11 mouse cellular contexts compared by ENCODE assay signal in the genomic region with DNA sequence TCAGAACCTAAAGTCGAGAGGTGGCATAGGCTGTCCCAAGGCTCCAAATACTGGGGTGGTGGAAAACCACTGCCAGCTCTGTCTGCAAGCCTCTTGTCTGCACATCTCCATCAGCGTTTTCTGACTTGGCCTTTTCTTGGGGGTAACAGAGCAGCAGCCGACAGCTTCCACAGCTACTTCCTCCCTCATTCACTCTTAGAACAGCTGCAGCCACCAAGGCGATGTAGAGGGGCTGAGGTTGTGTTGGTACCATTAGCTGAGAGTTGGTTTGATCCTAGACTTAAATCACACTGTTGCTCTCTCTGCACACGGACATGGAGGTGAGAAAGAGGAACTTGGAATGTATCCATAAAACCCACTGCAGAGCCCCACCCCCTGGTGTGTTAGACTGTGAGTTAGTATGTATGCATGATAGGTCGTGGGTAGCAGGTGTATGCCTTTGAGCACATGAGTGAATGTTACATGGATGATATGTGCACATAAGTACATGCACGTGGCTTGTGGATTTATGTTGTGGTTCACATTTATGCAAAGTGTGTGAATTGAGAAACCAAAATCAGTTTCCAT. TPM values are rescaled to one million over a fixed set of nuclear protein-coding genes. Genes with fewer than 3 reads are reported as not detected.
DNase-seq lines count a peak whose midpoint lies in the region; ATAC-seq and TF ChIP-seq lines count a peak whose summit lies in the region.
"Had no signal": no experiment of that assay in that cellular context is flagged by ENCODE, and none has a peak within 500 bp of the region (broad histone marks: within the 10 kb centered on the region; RNA-seq: fewer than 3 reads in every experiment).

No protein-coding gene starts in this region.

- WGBS in liver, embryonic 15.5 days (ENCODE audit: insufficient replicate concordance): 42% methylated on average over 7 of the region's 7 CpGs
- 62% methylated on average over 7 of the region's 7 CpGs for WGBS in liver, embryonic 11.5 days

- peaks cover 14% of the 10 kb centered on the region for H3K4me1 ChIP-seq in liver, embryonic 15.5 days (replicated peaks)
- 0 out of 2 replicates have a peak, but pooled peaks cover 4% of the 10 kb centered on the region for H3K4me1 ChIP-seq in liver, embryonic 11.5 days (replicated peaks; ENCODE audit: control insufficient read depth, insufficient read depth, low read length)
- peaks cover 14% of the 10 kb centered on the region for H3K4me1 ChIP-seq in G1E (ENCODE audit: insufficient read depth, low read depth, low read length)
- H3K4me1 ChIP-seq: embryonic facial prominence, embryonic 15.5 days; forebrain, embryonic 12.5 days; hindbrain, embryonic 15.5 days had no signal

- DNase-seq in liver, embryonic 11.5 days (ENCODE audit: low spot score): no peak
- peak; percentile 43 to 50 for DNase-seq in B cell, adult 2 months
- peak; percentile 33 for DNase-seq in G1E (ENCODE audit: low spot score)
- DNase-seq in kidney, adult 8-10 months: no peak
- DNase-seq in cerebellum, postnatal 36 days: no peak

- no peak for ATAC-seq in liver, embryonic 15.5 days (ENCODE audit: insufficient read depth)
- ATAC-seq in liver, embryonic 11.5 days (replicated peaks; ENCODE audit: low FRiP score): no peak
- no peak for ATAC-seq in G1E (ENCODE audit: extremely low read depth, insufficient number of reproducible peaks, low FRiP score, poor library complexity, severe bottlenecking)
- 0 out of 2 replicates have a peak, but pooled peaks have one; percentile 26 for ATAC-seq in megakaryocyte-erythroid progenitor cell, adult 5-6 weeks (replicated peaks; ENCODE audit: low FRiP score, low TSS enrichment, poor library complexity, severe bottlenecking)

- H3K27ac ChIP-seq in liver, embryonic 15.5 days (replicated peaks): 0 out of 2 replicates have a peak overlapping the region, but pooled peaks have one; percentile 14
- H3K27ac ChIP-seq in liver, embryonic 11.5 days (ENCODE audit: low read depth, low read length): no peak overlapping the region
- H3K27ac ChIP-seq: embryonic facial prominence, embryonic 15.5 days; forebrain, embryonic 12.5 days; hindbrain, embryonic 15.5 days; neural tube, embryonic 15.5 days had no signal

- H3K4me3 ChIP-seq in liver, embryonic 15.5 days (replicated peaks): no peak overlapping the region
- no peak overlapping the region for H3K4me3 ChIP-seq in liver, embryonic 11.5 days (ENCODE audit: low read depth, low read length)
- no peak overlapping the region for H3K4me3 ChIP-seq in G1E (ENCODE audit: low read depth, low read length)
- H3K4me3 ChIP-seq: embryonic facial prominence, embryonic 15.5 days; forebrain, embryonic 12.5 days; hindbrain, embryonic 15.5 days; neural tube, embryonic 15.5 days had no signal

- H3K36me3 ChIP-seq in liver, embryonic 15.5 days (replicated peaks): no peaks in the 10 kb centered on the region
- no peaks in the 10 kb centered on the region for H3K36me3 ChIP-seq in liver, embryonic 11.5 days (ENCODE audit: control insufficient read depth, insufficient read depth, low read length)
- H3K36me3 ChIP-seq in G1E (replicated peaks): no peaks in the 10 kb centered on the region
- H3K36me3 ChIP-seq: embryonic facial prominence, embryonic 15.5 days; forebrain, embryonic 12.5 days; hindbrain, embryonic 15.5 days; neural tube, embryonic 15.5 days had no signal

- H3K4me2 ChIP-seq in liver, embryonic 15.5 days: no peak overlapping the region
- H3K4me2 ChIP-seq in liver, embryonic 11.5 days: no peak overlapping the region
- H3K4me2 ChIP-seq: embryonic facial prominence, embryonic 15.5 days; forebrain, embryonic 12.5 days; hindbrain, embryonic 15.5 days; neural tube, embryonic 15.5 days had no signal

- no peak for TF ChIP-seq CTCF in G1E (IDR thresholded peaks at IDR 0.05; ENCODE audit: low read depth, low read length)

- H3K27me3 ChIP-seq in liver, embryonic 15.5 days: 0 out of 2 replicates have a peak, but pooled peaks cover 4% of the 10 kb centered on the region
- H3K27me3 ChIP-seq in liver, embryonic 11.5 days (replicated peaks; ENCODE audit: control insufficient read depth, insufficient read depth, low read length): no peaks in the 10 kb centered on the region
- H3K27me3 ChIP-seq in G1E (ENCODE audit: insufficient read depth, low read length): peaks cover 33% of the 10 kb centered on the region
- H3K27me3 ChIP-seq: embryonic facial prominence, embryonic 15.5 days; forebrain, embryonic 12.5 days; hindbrain, embryonic 15.5 days; neural tube, embryonic 15.5 days had no signal

- no peak overlapping the region for H3K9ac ChIP-seq in liver, embryonic 15.5 days
- no peak overlapping the region for H3K9ac ChIP-seq in liver, embryonic 11.5 days (ENCODE audit: low read depth, low read length)
- H3K9ac ChIP-seq: embryonic facial prominence, embryonic 15.5 days; forebrain, embryonic 12.5 days; hindbrain, embryonic 15.5 days; neural tube, embryonic 15.5 days had no signal

- no peaks in the 10 kb centered on the region for H3K9me3 ChIP-seq in liver, embryonic 15.5 days (replicated peaks)
- H3K9me3 ChIP-seq in liver, embryonic 11.5 days (ENCODE audit: control insufficient read depth, low read length): no peaks in the 10 kb centered on the region
- H3K9me3 ChIP-seq in G1E (replicated peaks): no peaks in the 10 kb centered on the region
- H3K9me3 ChIP-seq: embryonic facial prominence, embryonic 15.5 days; forebrain, embryonic 12.5 days; hindbrain, embryonic 15.5 days; neural tube, embryonic 15.5 days had no signal

RNA-seq across cellular contexts. Expression of a gene that starts 14.6 kb away (rescaled TPM):
- 21.8 and 22.3 TPM in 2 replicates for polyA plus RNA-seq in liver, embryonic 15.5 days (2015; fragmentation: Nextera tagmentation; extraction: Ambion mirVana)
- polyA plus RNA-seq in liver, embryonic 11.5 days (2014; fragmentation: Nextera tagmentation; extraction: Ambion mirVana): 53.6 and 58.3 TPM in 2 replicates
- total RNA-seq in G1E (2014; fragmentation: Nextera tagmentation) (59.5 and 61.8 TPM in 2 replicates), G1E (2017) (63.9 and 68.7 TPM in 2 replicates)
- polyA plus RNA-seq in G1E (2012): 12.4 and 15.1 TPM in 2 replicates
- total RNA-seq in megakaryocyte-erythroid progenitor cell, adult 5-6 weeks (2014; fragmentation: Nextera tagmentation): 44.0 and 50.2 TPM in 2 replicates
- 68.1 and 79.3 TPM in 2 replicates for total RNA-seq in megakaryocyte-erythroid progenitor cell, adult 5-6 weeks (2017)

RNA-seq across cellular contexts. Expression of a gene that starts 31.9 kb away (rescaled TPM):
- 4.0 and 4.3 TPM in 2 replicates for polyA plus RNA-seq in liver, embryonic 15.5 days (2015; fragmentation: Nextera tagmentation; extraction: Ambion mirVana)
- 20.7 and 25.2 TPM in 2 replicates for polyA plus RNA-seq in liver, embryonic 11.5 days (2014; fragmentation: Nextera tagmentation; extraction: Ambion mirVana)
- total RNA-seq in G1E (2014; fragmentation: Nextera tagmentation) (0.34 TPM in 1 of 2 replicates, not detected in the other), G1E (2017) (0.11 and 0.17 TPM in 2 replicates)
- polyA plus RNA-seq in G1E (2012): 0.04 and 0.06 TPM in 2 replicates
- total RNA-seq in megakaryocyte-erythroid progenitor cell, adult 5-6 weeks (2014; fragmentation: Nextera tagmentation): 0.98 and 1.0 TPM in 2 replicates
- total RNA-seq in megakaryocyte-erythroid progenitor cell, adult 5-6 weeks (2017): 0.69 TPM in 1 of 2 replicates, not detected in the other

Comparison
In these comparisons a context has a peak if more than half of its experiments do, and no peak if none do; other contexts are left out.
1. DNase-seq: peak in B cell, adult 2 months (2 of 2) and G1E (single experiment); none in liver, embryonic 11.5 days (single experiment), kidney, adult 8-10 months (0 of 2) and cerebellum, postnatal 36 days (0 of 2).